Mouse (Mus musculus) heart, postnatal 4 days (tissue): ENCODE measurements around the gene Gm47429. TPM values are rescaled to one million over a fixed set of nuclear protein-coding genes. Genes with fewer than 3 reads are reported as not detected.
A peak's percentile ranks its signal among the peaks of the same experiment; 100 is the strongest.
"Not testable (repeated sequence)": the region's sequence is repeated elsewhere in the genome, so short reads cannot be mapped to it uniquely, and the experiment has no call there.

Source experiments
- DNase-seq: peaks from one replicate; pipeline ENCODE4 v3.0.0; 2021
- total RNA-seq, 2 experiments: library from RNA; stranded (reverse); gene quantifications; 2 replicates each; pipeline ENCODE4 v1.2.3; 2021

Gene Gm47429
- total RNA-seq, result not detected

DNA sequence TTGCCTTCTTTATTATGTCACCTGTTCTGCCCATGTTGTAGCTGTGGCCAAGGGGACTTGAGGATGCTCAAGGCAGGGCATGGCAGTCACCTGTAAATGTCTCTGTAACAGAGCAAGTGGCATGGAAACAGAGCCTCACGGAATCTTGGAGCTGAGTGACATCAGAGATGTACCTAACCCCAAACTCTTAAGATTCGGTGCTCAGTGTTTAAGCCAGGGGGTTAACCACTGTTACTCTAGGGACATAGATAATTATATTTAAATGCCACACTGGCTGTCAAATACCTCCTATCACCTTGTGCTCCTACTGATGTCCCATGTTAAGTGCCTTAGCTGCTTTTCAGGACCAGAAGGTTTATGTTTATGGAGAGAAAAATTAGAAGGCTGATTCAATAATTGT, at the start of gene Gm47429:
Gene Gm47429, minus strand, starts transcription at position 101 of the 400 bp plus-strand sequence.
- no peak for DNase-seq

DNA sequence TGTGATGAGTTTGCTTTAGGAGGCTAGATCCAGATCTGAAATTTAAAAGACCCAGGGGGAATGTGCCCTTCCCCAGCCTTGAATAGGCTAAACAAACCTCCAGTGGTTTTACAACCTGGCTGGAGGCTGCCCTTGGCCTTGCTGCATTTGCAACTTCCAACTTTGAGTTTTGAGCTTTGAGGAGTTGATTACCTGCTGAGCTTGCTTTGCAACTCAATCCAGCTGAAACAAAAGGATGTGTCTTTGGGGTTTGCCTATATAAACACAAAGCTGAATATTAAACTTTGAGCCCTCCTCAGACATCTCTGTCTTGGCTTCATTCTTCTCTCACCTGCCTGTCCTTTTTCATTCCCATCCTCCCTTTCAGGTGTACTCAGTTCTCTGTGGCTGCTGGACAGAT, 44.8 kb upstream of the Gm47429 start:
- not testable (repeated sequence) for DNase-seq

DNA sequence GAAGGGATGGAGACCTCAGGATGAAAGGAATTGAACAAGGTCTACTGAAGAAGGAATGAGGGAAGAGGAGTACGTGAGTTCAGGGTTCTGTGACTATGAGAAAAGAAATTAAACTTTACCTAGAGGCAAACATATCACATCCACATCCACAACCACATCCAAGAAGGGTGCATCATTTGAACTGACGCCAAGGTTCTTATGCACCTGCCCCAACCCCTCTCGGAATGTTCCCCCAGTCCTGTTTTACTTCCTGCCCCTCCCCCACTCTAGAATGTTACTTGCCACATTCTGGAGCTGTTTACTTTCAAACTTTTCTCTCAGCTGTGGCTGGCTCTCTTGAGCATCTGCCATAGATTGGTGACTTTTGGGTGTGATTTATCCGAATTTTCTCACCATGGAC, 23.3 kb upstream of the Gm47429 start, which contains the start of gene Nutm2:
Gene Nutm2, plus strand, starts transcription at position 301 of the 400 bp plus-strand sequence.
- no peak for DNase-seq

DNA sequence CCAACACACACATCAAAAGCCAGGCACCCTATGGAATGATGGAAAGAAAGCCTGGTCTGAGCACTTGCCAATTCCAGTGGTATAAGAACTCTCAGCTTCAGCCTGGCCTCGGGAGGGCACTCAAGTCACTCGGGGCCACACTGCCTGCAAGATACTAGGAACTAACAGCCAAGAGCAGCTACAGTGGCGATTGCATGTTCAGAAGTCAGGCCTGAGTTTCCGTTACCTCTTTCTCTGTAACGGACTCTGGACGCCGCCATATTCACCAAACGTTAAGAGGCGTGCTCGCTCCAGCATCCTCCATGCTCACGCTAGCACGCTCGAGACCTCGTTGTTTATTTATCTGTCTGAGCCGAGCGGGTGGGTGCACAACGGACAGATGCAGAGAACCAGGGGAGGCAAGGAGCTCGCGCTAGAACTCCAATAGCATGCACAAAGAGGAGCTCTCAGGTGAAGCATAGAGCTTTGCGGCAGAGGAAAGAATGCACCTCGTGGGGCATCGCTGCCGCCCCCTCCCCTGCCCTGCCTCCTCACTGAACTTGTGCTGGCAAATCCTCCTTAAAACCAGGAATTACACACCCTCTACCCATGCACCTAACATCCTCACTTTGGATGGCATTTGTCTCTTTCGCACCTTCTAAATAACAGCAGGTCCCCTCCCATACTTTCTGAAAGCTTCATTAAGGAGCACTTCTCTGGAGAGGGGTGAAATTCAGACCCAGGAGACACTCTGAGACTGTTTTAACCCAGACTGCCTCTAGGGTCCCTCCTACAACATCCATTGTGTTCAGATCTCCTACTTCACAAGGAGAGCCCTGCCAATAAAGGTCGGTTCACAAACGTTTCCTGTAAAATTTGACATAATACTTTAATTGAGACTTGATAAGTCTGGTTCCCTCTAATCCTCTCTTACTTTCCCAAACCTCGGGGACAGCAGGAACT, 21.2 kb upstream of the Gm47429 start:
- DNase-seq, result no peak

DNA sequence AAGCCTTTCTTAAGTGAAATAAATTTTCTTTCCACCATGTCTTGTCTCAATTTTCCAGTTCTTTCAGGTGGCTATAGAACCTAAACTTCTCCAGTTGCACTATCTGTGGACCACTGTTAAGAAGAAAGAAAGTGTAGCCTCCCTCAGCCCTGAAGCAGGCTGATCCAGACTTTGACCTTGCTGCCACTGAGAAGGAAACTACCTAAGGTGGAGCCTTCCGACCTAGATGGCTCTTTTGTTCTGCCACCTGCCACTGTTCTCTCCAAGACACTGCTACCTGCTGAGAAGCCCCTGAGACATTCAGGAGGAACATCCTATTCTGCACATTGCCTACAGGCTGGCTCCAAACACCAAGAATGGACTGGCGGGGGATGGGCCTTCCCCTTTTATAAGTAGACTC, 16.7 kb upstream of the Gm47429 start:
- not testable (repeated sequence) for DNase-seq

DNA sequence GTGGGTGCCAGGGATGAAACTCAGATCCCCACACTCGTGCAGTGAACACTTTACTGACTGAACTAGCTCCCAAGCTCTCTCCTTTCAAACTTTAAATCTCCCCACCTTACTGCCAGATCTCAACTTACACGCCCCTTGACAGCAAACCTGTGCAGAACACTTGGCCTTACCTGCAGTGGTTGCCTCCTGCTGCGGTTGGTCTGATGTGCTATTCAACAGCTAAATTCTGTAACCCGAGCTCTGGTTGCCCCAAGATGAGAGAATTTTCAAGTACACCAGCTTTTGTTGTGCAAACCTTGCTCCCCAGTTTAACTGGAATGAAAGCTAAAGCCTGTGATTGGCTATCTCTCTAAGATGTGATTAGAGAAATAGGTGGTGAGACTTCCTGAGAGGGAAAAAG, 9.7 kb upstream of the Gm47429 start:
- DNase-seq, result no peak

DNA sequence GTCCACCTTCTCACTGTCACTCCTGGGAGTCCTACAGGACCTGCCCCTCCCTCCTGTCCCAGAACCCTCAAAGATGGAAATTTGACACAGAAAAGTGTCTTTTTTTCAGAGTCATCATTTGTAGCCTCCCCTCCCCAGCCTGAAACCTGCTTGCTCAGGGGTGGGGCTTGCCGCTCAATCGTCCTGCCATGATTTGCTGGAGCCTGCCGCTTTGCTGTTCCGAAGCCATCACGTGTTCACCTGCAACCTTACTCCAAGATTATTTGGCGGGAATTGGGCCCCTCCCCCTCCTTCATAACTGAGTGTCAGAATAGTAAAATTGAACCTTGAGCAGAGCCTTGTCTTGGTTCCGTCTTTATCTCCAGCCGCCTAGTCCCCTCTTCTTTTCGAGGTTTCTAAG, 8.6 kb upstream of the Gm47429 start:
- DNase-seq, result not testable (repeated sequence)

DNA sequence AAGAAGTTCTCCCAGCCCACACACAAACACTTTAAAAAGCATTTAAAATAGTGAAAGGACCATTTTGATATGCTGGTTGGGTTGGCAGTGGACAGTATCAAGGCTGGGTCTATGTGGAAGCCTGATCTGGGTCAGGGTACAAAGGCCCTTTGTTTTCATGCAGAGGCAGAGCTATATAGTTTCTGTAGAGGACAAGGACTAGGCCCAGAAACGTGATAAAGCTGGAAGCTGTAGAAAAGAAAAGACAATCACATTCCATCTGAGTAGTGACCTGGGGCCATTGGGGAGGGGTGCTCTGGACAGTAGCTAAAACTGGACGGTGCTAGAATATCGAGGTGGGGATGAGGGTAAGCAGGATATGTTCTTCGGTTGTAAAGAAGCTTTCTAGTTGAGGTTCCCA, 1.5 kb upstream of the Gm47429 start:
- no peak for DNase-seq

DNA sequence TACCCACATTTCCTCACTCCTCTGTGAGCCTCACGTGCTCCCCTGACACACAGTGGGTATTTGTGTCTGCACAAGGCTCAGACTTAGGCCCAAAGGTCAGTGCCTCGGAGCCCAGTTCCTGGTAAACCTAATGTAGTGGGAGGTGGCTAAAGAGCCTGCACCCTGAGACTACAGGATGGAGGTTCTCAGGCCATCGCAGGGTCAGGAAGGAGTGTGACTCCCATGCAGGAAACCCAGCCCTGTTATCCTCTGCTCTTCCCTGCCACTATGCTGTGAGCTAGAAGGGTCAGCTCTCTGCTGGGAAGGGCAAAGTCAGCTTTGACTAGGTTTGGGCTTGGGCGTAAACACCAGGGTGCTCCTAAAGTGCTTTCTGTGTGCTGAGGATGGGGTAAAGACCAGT, 17.0 kb downstream of the Gm47429 start:
- no peak for DNase-seq

DNA sequence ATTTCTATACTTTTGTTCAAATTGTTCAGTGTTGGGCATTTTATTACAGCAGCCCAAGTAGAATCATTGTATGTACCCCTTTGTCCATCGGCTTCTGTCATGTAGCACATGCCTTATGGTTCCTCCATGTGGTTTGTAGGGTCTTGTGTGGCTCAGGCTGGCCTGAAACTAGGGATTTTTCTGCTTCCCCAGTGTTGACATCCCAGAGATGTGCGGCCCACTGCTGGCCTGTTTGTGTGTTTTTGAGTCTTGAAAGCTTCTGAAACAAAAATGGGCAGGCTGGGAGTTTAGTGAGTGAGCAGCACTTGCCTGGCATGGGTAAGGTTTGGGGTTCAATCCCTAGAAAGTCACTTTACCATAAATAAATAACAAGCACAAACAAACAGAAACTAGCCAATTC, 19.2 kb downstream of the Gm47429 start:
- DNase-seq, result no peak

DNA sequence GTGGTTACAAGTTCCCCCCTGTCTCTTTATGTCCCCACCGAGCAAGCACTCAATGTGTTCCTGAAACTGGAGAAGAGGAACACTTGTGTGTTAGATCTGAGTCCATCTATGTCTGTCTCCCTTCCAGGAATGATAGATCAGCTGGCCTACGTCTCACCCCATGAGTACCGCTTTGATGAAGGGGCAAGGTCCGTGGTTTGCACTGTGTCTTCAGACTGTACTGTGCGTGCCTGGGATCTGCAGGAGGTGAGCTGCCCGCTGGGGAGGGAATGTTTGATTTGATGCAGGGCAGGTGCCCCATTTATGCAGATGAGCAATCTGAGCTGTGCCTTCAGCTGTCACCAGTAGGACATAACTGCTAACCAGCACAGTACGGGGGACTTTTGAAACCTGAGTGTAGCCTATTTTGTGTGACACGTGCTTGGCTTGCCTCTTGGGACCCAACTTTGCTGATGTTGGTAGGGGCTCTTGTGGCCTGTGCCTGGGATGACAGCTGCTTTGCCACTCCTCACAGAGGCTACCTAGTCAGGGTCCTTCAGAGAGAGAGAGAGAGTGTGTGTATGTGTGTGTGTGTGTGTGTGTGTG, 20.0 kb downstream of the Gm47429 start:
- no peak for DNase-seq

DNA sequence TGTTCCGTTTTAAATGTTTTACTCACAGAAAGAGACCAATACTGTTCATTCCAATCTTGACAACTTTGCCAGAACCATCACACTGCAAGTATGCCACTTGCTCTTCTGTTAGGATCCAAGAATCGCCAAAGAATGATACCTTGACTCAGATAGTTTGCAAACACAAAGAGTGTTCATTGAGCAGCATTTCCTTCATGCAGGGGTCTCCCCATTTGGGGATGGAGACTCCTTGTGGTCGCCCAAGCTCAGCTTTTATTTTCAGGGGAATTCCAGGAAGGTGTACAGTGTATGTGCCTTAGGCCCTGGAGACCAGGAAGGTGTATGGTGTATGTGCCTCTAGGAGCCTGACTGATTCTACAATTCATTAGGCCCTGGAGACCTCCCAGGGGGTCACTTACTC, 25.3 kb downstream of the Gm47429 start:
- DNase-seq, result no peak

DNA sequence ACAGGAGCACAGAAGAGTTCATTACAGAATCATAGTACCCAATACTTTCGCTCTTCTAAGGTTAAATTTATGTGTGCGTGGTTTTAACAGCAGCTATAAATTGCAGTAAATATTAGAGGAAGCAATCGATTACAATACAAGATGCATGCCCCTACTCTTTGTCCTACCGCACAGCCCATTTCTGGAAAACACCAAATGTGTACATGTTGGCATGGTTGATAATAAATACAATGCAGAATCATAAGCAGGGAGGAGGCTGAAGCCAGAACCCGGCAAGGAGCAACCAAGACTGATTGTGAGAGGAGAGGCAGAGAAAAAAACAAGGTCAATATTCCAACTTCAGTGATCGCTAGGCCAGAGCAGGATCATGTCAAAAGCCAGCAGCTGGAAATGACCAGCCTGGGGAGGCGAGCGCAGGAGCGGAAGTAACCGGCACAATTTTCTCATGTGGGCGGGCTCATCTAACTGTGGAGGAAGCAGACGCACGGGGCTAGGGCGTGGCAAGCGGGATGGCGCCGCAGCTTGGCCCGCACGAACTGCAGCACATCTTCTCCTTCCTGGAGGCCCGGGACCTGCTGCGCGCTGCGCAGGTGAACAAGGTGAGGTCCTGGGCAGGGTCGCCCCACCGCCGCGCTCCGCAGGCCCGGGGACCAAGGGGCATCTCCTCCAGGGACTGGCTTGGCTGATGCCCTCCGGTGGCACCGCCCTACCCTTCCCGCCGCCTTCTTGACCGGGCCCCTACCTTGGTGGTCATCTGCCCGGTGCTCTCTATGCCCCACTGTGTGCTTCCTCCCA, 26.1 kb downstream of the Gm47429 start, which contains the start of gene Fbxw17:
Gene Fbxw17, plus strand, starts transcription at position 476 of the 795 bp plus-strand sequence.
- peak; percentile 80 for DNase-seq

Other genes with a start within 250 kb of the Gm47429 start
- gene Gm906, start 193.6 kb downstream of the Gm47429 start, total RNA-seq, result not detected
- 10 to 100 TPM; 11.7 to 16.2 TPM for gene Fbxw17, start 26.0 kb downstream of the Gm47429 start, total RNA-seq
- not detected for gene Nutm2, start 23.4 kb upstream of the Gm47429 start, total RNA-seq
- gene Gm904, start 199.3 kb upstream of the Gm47429 start, total RNA-seq, result not detected